Mouse (Mus musculus) cortical plate, adult 2 months (tissue): ENCODE measurements around the gene Luc7l3.

Experiments
- CTCF ChIP-seq: fragments of 200-500 bp; IDR thresholded peaks from 2 replicates; pipeline ENCODE4 v1.5.1; 2011; ENCODE audit warnings: mild to moderate bottlenecking, control low read depth, low read length; ENCODE audit not compliant: insufficient read depth; ENCODE audit errors: extremely low read depth
- POLR2A ChIP-seq: fragments of 200-500 bp; IDR thresholded peaks from 2 replicates; pipeline ENCODE4 v1.6.1; 2011; ENCODE audit warnings: mild to moderate bottlenecking, low read length, control low read depth; ENCODE audit not compliant: insufficient read depth; ENCODE audit errors: extremely low read depth

GRCm38 (mm10) chr11:94322636-94323035 lies 848 bp upstream of the Luc7l3 start:
- TF ChIP-seq CTCF (no peak), POLR2A (no peak)
